Mouse (Mus musculus) ES-Bruce4 (cell line): ENCODE results near the gene Tbrg1. TPM values are rescaled to one million over a fixed set of nuclear protein-coding genes. Genes with fewer than 3 reads are reported as not detected.

Experiments
- H3K27ac ChIP-seq: 2 replicates; pipeline ENCODE4 v1.5.1; 2012; ENCODE audit warnings: low read length, inconsistent platforms; ENCODE audit not compliant: insufficient read depth
- H3K27me3 ChIP-seq: 2 replicates; pipeline ENCODE4 v1.6.1; 2012; ENCODE audit warnings: mild to moderate bottlenecking, low read length, inconsistent platforms; ENCODE audit not compliant: control insufficient read depth, poor library complexity, insufficient read depth, severe bottlenecking
- H3K36me3 ChIP-seq: 2 replicates; pipeline ENCODE4 v1.6.1; 2012; ENCODE audit warnings: inconsistent platforms, mild to moderate bottlenecking, low read length, moderate library complexity; ENCODE audit not compliant: control insufficient read depth, poor library complexity, insufficient read depth, severe bottlenecking
- H3K4me1 ChIP-seq: one replicate; pipeline ENCODE4 v1.8.1; 2011; ENCODE audit warnings: low read length; ENCODE audit not compliant: control insufficient read depth, insufficient read depth
- H3K4me3 ChIP-seq: 2 replicates; pipeline ENCODE4 v1.5.1; 2011; ENCODE audit warnings: low read depth, mild to moderate bottlenecking, low read length
- H3K9ac ChIP-seq: 2 replicates; pipeline ENCODE4 v1.6.1; 2012; ENCODE audit warnings: low read depth, mild to moderate bottlenecking, inconsistent platforms; ENCODE audit not compliant: poor library complexity, severe bottlenecking
- H3K9me3 ChIP-seq: replicated peaks from 2 replicates; pipeline ENCODE4 v1.6.1; 2012; ENCODE audit warnings: mild to moderate bottlenecking, low read length, inconsistent platforms; ENCODE audit not compliant: control insufficient read depth, poor library complexity, insufficient read depth, severe bottlenecking
- CTCF ChIP-seq: IDR thresholded peaks from one replicate; pipeline ENCODE4 v1.8.1; 2011; ENCODE audit warnings: low read depth, low read length
- EP300 ChIP-seq: IDR thresholded peaks from 2 replicates; pipeline ENCODE4 v1.6.1; 2011; ENCODE audit warnings: low read depth, low read length; ENCODE audit not compliant: insufficient read depth
- POLR2A ChIP-seq: IDR thresholded peaks from one replicate; pipeline ENCODE4 v1.8.1; 2011; ENCODE audit warnings: low read length; ENCODE audit not compliant: insufficient read depth
- polyA plus RNA-seq: library from polyadenylated mRNA; stranded (reverse); fragments of >200 nt; gene quantifications from 2 replicates; pipeline ENCODE4 v1.2.4, GENCODE M21; 2011; ENCODE audit warnings: low read depth; ENCODE audit not compliant: missing spikeins, insufficient read depth, insufficient read length

Gene Tbrg1
- polyA plus RNA-seq, 1 experiment: 191 TPM

DNA sequence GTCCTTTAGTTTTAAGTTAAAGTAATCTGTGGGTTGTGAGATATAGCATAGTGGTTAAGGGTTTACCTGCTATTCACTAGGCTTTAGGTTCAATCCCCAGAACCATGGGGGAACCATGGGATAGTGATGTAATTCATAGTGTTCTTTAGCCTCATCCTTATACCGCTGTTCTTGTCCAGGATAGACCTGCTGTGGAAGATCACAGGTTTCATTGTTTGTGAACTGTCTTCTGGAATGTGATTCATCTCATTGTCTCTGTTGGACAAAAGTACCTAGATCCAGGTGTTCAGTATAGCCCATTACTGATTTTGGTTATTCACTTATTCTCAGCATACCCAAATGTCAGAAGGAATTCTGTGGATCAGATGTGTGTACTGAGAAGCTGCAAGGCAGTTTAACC, 29.8 kb downstream of the Tbrg1 start:
- no peaks in the 10 kb centered on the region for H3K4me1 ChIP-seq
- no peaks in the 10 kb centered on the region for H3K27me3 ChIP-seq
- no peak overlapping the region for H3K4me3 ChIP-seq

DNA sequence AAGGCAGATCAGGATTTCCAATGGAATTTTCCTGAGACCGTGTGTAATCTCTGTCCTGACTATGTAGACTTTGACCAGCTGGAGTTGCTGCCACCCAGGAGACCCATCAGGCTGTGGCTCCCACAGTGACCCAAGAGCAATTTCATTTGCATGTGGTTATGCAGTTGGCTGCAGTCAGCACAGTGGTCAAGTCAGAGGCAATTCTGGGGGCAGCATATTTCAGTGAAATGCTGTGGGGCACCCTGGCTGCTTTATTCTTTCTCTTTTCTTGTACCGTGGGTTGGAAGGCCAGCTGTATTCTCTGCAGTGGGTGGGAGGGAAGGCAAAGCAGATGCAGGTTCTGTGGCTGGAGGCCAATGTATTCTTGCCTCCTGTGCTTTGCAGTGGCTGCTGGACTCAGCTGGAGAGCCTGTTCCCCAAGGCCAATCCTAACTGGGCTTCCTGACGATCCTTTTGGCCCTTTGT, 31.0 kb downstream of the Tbrg1 start:
- Histone ChIP-seq H3K4me3 (no peak overlapping the region), H3K27ac (no peak overlapping the region), H3K36me3 (no peaks in the 10 kb centered on the region), H3K9ac (no peak overlapping the region), H3K9me3 (no peaks in the 10 kb centered on the region), H3K27me3 (no peaks in the 10 kb centered on the region), H3K4me1 (no peaks in the 10 kb centered on the region)
- TF ChIP-seq EP300 (no peak), POLR2A (no peak), CTCF (no peak)

More for the DNA sequence above, 29.8 kb downstream of the Tbrg1 start:
- Histone ChIP-seq H3K9me3 (no peaks in the 10 kb centered on the region), H3K9ac (no peak overlapping the region), H3K36me3 (no peaks in the 10 kb centered on the region), H3K27ac (no peak overlapping the region)
- TF ChIP-seq EP300 (no peak), CTCF (no peak), POLR2A (no peak)

DNA sequence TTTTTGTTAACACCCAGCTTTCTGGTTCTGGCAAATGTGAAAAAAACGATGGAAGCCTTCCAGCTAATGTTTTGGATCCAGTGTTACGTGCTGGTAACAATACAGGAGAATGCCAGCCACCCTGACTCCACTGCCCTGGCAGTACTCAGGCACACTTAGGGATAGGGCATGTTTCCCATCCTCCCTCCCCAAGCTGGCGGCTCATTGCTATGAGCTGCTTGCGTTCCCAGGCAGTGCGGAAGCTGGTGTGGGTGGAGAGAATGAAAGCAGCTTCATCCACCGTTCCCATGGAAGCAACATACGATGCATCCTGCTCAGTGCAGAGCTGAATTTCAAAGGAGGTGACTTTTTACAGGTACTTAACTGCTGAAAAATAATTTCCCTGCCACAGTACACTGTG, 31.5 kb downstream of the Tbrg1 start:
- no peaks in the 10 kb centered on the region for H3K27me3 ChIP-seq
- no peaks in the 10 kb centered on the region for H3K9me3 ChIP-seq
- H3K4me1 ChIP-seq: no peaks in the 10 kb centered on the region
- no peaks in the 10 kb centered on the region for H3K36me3 ChIP-seq
- H3K4me3 ChIP-seq: no peak overlapping the region
- no peak overlapping the region for H3K27ac ChIP-seq
- H3K9ac ChIP-seq: no peak overlapping the region
- TF ChIP-seq EP300 (no peak), POLR2A (no peak), CTCF (no peak)

DNA sequence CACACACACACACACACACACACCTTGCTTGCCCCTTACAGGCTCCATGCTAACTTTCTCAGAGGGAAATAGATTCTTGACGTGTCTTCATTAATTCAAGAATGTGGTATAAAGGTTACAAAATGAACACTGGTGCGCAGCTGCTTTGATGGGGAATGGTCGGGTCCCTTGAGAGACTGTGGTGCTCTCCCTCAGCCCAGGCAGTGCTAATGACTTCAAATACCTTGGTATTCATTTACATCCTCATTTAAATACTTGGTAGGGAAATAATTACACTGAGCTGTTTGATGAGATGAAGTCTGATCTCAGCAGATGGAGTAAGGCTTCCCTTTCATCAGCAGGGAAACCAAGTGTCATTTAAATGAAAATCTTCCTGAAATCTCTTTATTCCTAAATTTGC, 32.0 kb downstream of the Tbrg1 start:
- Histone ChIP-seq H3K27me3 (no peaks in the 10 kb centered on the region), H3K4me1 (no peaks in the 10 kb centered on the region), H3K9me3 (no peaks in the 10 kb centered on the region), H3K36me3 (no peaks in the 10 kb centered on the region), H3K4me3 (no peak overlapping the region), H3K9ac (no peak overlapping the region), H3K27ac (no peak overlapping the region)
- no peak for TF ChIP-seq CTCF
- TF ChIP-seq EP300: no peak
- TF ChIP-seq POLR2A: no peak

DNA sequence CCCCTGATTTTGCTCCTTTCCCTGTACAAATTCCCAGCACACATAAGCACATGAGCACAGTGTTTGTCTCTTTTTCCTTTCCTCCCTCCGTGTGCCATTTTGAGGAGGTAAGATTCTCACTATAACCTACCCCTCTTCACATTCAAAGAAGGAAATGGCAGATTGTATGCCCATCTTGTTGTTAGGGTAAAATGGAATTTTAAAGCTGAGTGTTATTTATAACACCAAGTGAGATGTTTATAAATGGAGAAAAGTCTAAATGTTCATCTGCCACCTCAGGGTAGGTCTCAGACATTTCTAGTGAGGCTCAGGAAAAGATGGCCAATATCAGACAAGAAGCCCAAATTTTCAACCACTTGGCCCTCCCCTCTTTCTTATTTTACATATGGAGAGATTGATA, 32.6 kb downstream of the Tbrg1 start:
- H3K9me3 ChIP-seq: no peaks in the 10 kb centered on the region
- H3K27ac ChIP-seq: no peak overlapping the region
- no peaks in the 10 kb centered on the region for H3K36me3 ChIP-seq
- H3K4me3 ChIP-seq: no peak overlapping the region
- H3K4me1 ChIP-seq: no peaks in the 10 kb centered on the region
- TF ChIP-seq EP300: no peak
- no peak for TF ChIP-seq POLR2A
- TF ChIP-seq CTCF: no peak
- H3K9ac ChIP-seq: no peak overlapping the region
- H3K27me3 ChIP-seq: no peaks in the 10 kb centered on the region

DNA sequence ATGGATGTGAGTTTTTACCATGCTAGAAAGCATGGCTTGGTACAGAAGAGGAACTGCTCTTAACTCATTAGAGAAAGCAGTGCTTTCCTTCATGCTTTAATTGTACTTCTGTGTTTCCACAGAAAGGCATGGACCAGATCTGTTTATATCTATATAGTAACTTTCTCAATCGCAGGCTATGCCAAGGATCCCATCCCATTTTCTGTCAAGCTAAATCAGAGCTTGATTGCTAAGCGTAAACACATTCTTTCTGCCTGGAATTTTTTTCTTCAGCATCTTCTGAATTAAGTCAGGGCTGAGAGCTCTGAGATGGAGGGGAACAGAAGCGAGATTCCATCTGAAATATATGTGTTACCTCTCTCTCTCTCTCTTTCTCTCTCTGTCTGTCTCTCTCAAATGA, 33.1 kb downstream of the Tbrg1 start:
- no peak for TF ChIP-seq EP300

More for the DNA sequence above, 33.1 kb downstream of the Tbrg1 start:
- Histone ChIP-seq H3K4me3 (no peak overlapping the region), H3K27ac (no peak overlapping the region), H3K4me1 (no peaks in the 10 kb centered on the region), H3K9ac (no peak overlapping the region), H3K9me3 (no peaks in the 10 kb centered on the region), H3K27me3 (no peaks in the 10 kb centered on the region), H3K36me3 (no peaks in the 10 kb centered on the region)
